Mouse (Mus musculus) heart, embryonic 14.5 days (tissue): ENCODE measurements around the gene Cdx2. TPM values are rescaled to one million over a fixed set of nuclear protein-coding genes. Genes with fewer than 3 reads are reported as not detected.

Experiments used
- ATAC-seq: fragments of 200-750 bp; cut with Nextera tagmentation; 2 replicates; pipeline ENCODE4 v1.8.0; 2017; ENCODE audit warnings: low read depth, moderate TSS enrichment; ENCODE audit not compliant: insufficient number of reproducible peaks, insufficient read depth, low FRiP score
- H3K27ac ChIP-seq, 2 experiments: fragments of 200-500 bp in 1 of 2; fragments of 300-500 bp in 1 of 2; sonication (generic) in 1 of 2; replicated peaks in 1 of 2; 2 replicates each; pipeline ENCODE4 v1.5.1; 2012 to 2014; ENCODE audit warnings: low read depth in 2 of 2, low read length in 2 of 2, control low read depth in 1 of 2, mild to moderate bottlenecking in 1 of 2, mixed read lengths in 1 of 2; ENCODE audit not compliant: control insufficient read depth in 1 of 2, insufficient read depth in 1 of 2
- H3K27me3 ChIP-seq: fragments of 300-500 bp; sonication (generic); 2 replicates; pipeline ENCODE4 v1.6.1; 2014; ENCODE audit warnings: mild to moderate bottlenecking, low read length, control low read depth; ENCODE audit not compliant: control insufficient read depth, insufficient read depth
- H3K36me3 ChIP-seq: fragments of 300-500 bp; sonication (generic); 2 replicates; pipeline ENCODE4 v1.6.1; 2014; ENCODE audit warnings: mild to moderate bottlenecking, control low read depth, low read length, mixed read lengths; ENCODE audit not compliant: control insufficient read depth, insufficient read depth
- H3K4me1 ChIP-seq, 2 experiments: fragments of 200-500 bp in 1 of 2; fragments of 300-500 bp in 1 of 2; sonication (generic) in 1 of 2; 2 replicates each; pipeline ENCODE4 v1.6.1; 2012 to 2014; ENCODE audit warnings: low read length in 2 of 2, control low read depth in 1 of 2, mixed read lengths in 1 of 2; ENCODE audit not compliant: control insufficient read depth in 2 of 2, insufficient read depth in 2 of 2
- H3K4me2 ChIP-seq: fragments of 300-500 bp; sonication (generic); 2 replicates; pipeline ENCODE4 v1.6.1; 2014; ENCODE audit warnings: mild to moderate bottlenecking, low read length
- H3K4me3 ChIP-seq, 2 experiments: fragments of 200-500 bp in 1 of 2; fragments of 300-500 bp in 1 of 2; sonication (generic) in 1 of 2; 2 replicates each; pipeline ENCODE4 v1.5.1; 2012 to 2014; ENCODE audit warnings: low read length in 2 of 2, mild to moderate bottlenecking in 2 of 2, control low read depth in 1 of 2, low read depth in 1 of 2, moderate library complexity in 1 of 2; ENCODE audit not compliant: control insufficient read depth in 1 of 2, insufficient read depth in 1 of 2
- H3K9ac ChIP-seq: fragments of 300-500 bp; sonication (generic); 2 replicates; pipeline ENCODE4 v1.6.1; 2014; ENCODE audit warnings: mild to moderate bottlenecking, low read length
- H3K9me3 ChIP-seq: fragments of 300-500 bp; sonication (generic); 2 replicates; pipeline ENCODE4 v1.6.1; 2016; ENCODE audit warnings: low read length, control low read depth; ENCODE audit not compliant: control insufficient read depth
- WGBS: fragments of 180-500 bp; shearing (Covaris S2); extraction: QIAGEN DNeasy Blood & Tissue Kit; methylation state at CpG from one replicate; pipeline ENCODE4 v1.1.7; 2014; 5-methylcytosine and 5-hydroxymethylcytosine counted together
- polyA plus RNA-seq: library from polyadenylated mRNA; unstranded; fragments of >200 nt; fragmentation: Nextera tagmentation; extraction: Ambion mirVana; gene quantifications from 2 replicates; pipeline ENCODE4 v1.2.1, GENCODE M21; 2014

The Cdx2 gene
- polyA plus RNA-seq, 1 experiment from 2014 or later = not detected

DNA sequence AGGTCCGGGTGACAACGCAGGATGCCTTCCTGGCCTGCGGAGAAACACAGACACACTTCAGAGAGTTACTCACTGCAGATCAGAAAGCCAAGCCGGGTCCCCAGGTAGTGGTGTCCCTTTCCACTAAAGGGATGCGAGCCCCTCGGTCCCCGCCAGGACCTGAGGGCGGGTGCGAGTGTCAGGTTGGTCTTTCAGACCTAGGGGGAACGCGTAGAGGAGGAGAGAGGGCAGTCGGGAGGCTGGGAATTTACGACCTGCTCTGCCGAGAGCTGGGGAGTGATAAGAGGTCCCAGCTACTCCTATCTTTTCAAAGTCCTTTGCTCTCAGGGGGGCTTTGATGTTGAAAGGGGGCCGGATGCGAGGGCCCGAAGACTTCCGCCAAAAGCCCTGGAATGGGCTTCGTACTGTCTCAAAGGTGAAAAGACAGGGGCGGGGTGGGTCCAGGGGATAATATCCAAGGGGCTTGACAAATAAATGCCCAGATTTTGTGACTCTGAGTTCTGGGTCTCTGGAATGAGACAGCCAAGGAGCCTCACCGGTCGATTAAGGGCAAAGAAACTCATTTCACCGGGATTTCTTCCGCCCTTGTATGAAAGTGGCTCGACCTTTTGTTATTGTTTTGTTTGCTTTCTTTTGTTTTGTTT lies 8.5 kb upstream of the Cdx2 start:
- Histone ChIP-seq H3K9me3 (no peaks in the 10 kb centered on the region), H3K4me2 (peak overlapping the region; percentile 42), H3K4me3 (peak overlapping the region; percentile 10 to 21), H3K27ac (no peak overlapping the region), H3K4me1 (peaks cover 0 to 3% of the 10 kb centered on the region in 2 experiments; a peak in 2 of 4 replicates), H3K36me3 (no peaks in the 10 kb centered on the region), H3K27me3 (peaks cover 94% of the 10 kb centered on the region), H3K9ac (no peak overlapping the region)
- WGBS = 1% methylated on average over 25 of the region's 25 CpGs
- ATAC-seq = no peak

DNA sequence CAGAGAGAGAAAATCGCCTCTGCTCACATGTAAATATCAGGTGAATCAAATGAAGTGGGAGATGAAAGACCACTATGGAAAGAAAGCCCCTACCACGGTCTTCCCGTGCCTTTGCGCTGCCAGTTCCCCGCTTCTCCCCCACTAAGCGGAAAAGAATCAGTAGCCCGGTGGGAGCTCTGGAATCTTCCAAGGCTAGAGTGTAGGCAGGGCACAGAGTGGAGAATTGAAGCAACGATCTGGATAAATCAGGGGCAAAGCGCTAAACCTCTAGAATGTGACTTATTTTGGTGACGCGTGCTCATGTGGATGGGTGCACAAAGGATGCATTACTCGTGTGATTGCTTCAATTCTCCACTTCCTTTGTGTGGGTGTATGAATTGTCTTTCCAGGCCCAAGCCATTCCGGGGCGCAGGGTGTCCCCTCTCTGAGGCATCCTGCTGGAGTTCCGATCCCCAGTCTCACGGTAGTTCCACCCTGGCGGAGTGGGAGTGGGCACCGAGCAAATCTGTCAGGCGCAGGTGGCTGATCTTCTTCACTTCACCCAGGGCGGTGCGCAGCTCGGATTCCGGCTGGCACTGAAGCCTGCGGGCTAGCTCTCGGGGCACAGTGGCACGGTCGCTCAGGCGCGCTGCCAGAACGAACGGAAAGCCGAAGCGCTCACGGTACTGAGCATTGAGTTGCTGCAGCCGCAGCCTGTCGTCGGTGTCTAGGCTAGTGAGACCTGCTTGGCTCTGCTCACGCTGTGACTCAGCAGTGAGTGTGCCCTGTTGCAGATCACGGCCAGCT lies 7.8 kb upstream of the Cdx2 start:
- 2% methylated on average over 39 of the region's 39 CpGs for WGBS
- Histone ChIP-seq H3K9me3 (no peaks in the 10 kb centered on the region), H3K4me1 (peaks cover 0 to 3% of the 10 kb centered on the region in 2 experiments; a peak in 2 of 4 replicates), H3K4me2 (peak overlapping the region; percentile 42), H3K27ac (no peak overlapping the region), H3K36me3 (no peaks in the 10 kb centered on the region), H3K27me3 (peaks cover 95% of the 10 kb centered on the region), H3K4me3 (peak overlapping the region; percentile 10 to 21), H3K9ac (no peak overlapping the region)
- no peak for ATAC-seq

DNA sequence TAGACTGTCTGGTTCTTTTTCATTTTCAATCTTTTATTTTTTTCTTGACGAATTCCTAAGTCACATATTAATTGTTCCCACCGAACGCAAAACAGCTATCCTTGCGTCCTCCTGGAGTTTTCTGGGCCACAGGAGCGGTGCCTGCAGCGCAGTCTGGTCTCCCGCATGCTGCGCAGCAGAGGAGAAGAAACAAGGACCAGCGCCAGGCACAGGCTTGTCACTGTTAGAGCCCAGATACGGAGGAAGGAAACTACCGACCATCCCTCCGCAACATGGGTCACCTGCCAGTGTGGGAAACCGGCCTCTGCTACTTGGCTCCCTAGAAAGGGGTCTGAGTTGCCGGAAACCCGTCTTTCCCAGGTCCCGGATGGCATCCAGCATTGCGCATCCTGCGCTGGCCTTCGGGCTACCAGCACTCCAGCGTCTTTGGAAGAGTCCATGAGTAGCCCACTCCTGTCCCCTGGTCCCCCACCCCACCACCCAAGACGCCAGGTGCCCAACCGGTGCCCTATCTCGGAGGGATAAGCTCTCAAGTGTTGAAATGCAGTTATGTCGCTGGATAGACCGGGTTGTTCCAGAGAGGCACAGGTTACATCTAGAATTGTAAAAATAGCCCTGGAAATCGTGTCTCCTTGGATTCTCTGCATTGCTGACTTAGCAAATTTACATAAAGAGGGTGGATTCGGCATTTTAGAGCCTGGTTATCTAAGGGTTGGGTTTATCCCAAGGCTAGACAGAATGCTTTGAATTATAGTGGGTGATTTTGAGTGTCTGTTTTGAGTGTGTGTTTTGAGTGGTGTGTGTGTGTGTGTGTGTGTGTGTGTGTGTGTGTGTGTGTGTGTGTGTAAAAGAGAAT lies 6.0 kb upstream of the Cdx2 start:
- no peaks in the 10 kb centered on the region for H3K36me3 ChIP-seq
- peaks cover 0 to 3% of the 10 kb centered on the region in 2 experiments; a peak in 2 of 4 replicates for H3K4me1 ChIP-seq
- H3K9ac ChIP-seq = no peak overlapping the region
- 1% methylated on average over 27 of the region's 27 CpGs for WGBS
- H3K27ac ChIP-seq = no peak overlapping the region
- no peaks in the 10 kb centered on the region for H3K9me3 ChIP-seq
- H3K27me3 ChIP-seq = peaks cover 100% of the 10 kb centered on the region
- H3K4me2 ChIP-seq = no peak overlapping the region
- ATAC-seq = no peak
- H3K4me3 ChIP-seq = no peak overlapping the region

DNA sequence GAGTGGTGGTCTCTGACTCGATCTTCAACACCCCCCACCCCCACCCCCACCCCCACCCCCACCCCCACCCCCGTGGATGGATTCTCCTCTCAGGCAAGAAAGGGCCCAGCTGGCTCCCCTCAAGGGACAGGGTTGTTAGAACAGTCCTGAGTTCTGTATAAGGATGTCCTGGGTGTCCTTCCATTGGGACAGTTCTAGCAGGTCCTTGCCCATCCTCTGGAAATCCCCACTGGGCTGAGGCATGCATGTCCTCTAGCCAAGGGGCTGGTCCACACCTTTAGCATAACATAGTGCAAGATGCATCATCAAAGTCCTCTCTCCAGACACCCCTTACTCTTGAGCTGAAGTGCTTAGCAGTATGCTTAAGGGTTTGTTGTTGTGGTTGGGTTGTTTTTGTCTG lies 2.7 kb upstream of the Cdx2 start:
- no peak overlapping the region for H3K4me2 ChIP-seq
- H3K4me3 ChIP-seq = no peak overlapping the region
- H3K27ac ChIP-seq = no peak overlapping the region
- H3K27me3 ChIP-seq = peaks cover 100% of the 10 kb centered on the region
- no peak for ATAC-seq
- 0% methylated on average over 2 of the region's 2 CpGs for WGBS
- no peaks in the 10 kb centered on the region for H3K9me3 ChIP-seq
- peaks cover 2 to 8% of the 10 kb centered on the region in 2 experiments; a peak in 3 of 4 replicates for H3K4me1 ChIP-seq
- H3K9ac ChIP-seq = no peak overlapping the region
- no peaks in the 10 kb centered on the region for H3K36me3 ChIP-seq

DNA sequence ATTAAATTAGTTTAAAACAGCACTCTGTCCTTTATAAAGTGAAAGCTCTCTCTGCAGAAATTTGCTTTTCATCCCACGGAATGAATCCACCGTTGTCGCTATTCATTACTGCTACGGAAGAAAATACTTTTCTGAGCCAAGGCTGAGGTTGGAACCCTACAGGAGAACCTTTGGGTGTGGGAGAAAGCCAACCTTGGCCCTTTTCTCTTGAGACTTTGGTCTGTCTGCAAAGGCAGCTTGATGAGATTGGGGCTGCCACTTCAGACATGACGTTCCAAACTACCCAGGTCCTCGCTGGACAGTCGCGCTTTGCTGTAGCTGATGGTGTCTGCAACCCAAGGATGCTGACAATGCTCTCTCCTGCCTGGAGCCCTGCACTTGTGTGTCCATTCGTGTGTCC lies 1.4 kb upstream of the Cdx2 start:
- Histone ChIP-seq H3K4me1 (peaks cover 2 to 8% of the 10 kb centered on the region in 2 experiments; a peak in 3 of 4 replicates), H3K9ac (no peak overlapping the region), H3K4me2 (no peak overlapping the region), H3K27ac (no peak overlapping the region), H3K4me3 (no peak overlapping the region), H3K36me3 (no peaks in the 10 kb centered on the region), H3K9me3 (no peaks in the 10 kb centered on the region), H3K27me3 (peaks cover 100% of the 10 kb centered on the region)
- WGBS = 7% methylated on average over 9 of the region's 9 CpGs
- ATAC-seq = no peak

DNA sequence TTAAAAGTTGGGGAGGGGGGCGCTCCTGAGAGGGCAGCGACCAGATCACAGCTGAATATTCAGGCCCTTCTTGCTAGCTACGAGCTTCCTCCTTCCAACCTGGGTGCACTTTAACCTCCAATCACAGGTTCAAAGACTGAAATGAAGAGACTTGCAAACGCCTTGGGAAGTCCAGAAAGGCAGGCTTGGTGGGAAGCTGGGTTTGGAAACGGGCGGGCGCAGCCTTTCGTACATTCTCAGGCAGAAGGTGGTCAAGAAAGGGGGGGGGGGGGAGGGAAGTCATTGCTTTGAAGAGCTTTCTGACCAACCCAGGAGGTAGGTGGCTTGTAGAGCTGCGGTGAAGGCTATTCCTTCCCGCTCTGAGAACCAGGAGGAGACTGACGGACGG lies 322 bp upstream of the Cdx2 start:
- ATAC-seq = no peak

More for the DNA sequence above, 322 bp upstream of the Cdx2 start:
- Histone ChIP-seq H3K4me2 (no peak overlapping the region), H3K27ac (no peak overlapping the region), H3K36me3 (no peaks in the 10 kb centered on the region), H3K27me3 (peaks cover 100% of the 10 kb centered on the region), H3K9me3 (no peaks in the 10 kb centered on the region), H3K4me3 (no peak overlapping the region), H3K4me1 (peaks cover 2 to 8% of the 10 kb centered on the region in 2 experiments; a peak in 3 of 4 replicates), H3K9ac (no peak overlapping the region)
- 3% methylated on average over 12 of the region's 12 CpGs for WGBS
